Mouse (Mus musculus) liver, embryonic 14.5 days (tissue): ENCODE results near the gene Rcor1. TPM values are rescaled to one million over a fixed set of nuclear protein-coding genes. Genes with fewer than 3 reads are reported as not detected.

Source experiments
- ATAC-seq: fragments of 200-750 bp; cut with Nextera tagmentation; 2 replicates; pipeline ENCODE4 v1.8.0; 2017; ENCODE audit warnings: moderate number of reproducible peaks, mild to moderate bottlenecking, moderate library complexity; ENCODE audit not compliant: insufficient read depth
- DNase-seq, 3 experiments: peaks; one replicate each; pipeline ENCODE4 v3.0.0-alpha.2; 2012 to 2013; ENCODE audit warnings: low read depth in 3 of 3, low spot score in 3 of 3
- H3K27ac ChIP-seq: fragments of 300-500 bp; sonication (generic); 2 replicates; pipeline ENCODE4 v1.5.1; 2014; ENCODE audit warnings: moderate library complexity, mild to moderate bottlenecking, control low read depth, inconsistent platforms
- H3K27me3 ChIP-seq: fragments of 300-500 bp; sonication (generic); 2 replicates; pipeline ENCODE4 v1.6.1; 2014; ENCODE audit warnings: mild to moderate bottlenecking, low read length, moderate library complexity; ENCODE audit not compliant: control insufficient read depth, insufficient read depth
- H3K36me3 ChIP-seq: fragments of 300-500 bp; sonication (generic); replicated peaks from 2 replicates; pipeline ENCODE4 v1.6.1; 2014; ENCODE audit warnings: low read depth; ENCODE audit not compliant: control insufficient read depth, insufficient read depth
- H3K4me1 ChIP-seq, 2 experiments: fragments of 200-500 bp in 1 of 2; fragments of 300-500 bp in 1 of 2; sonication (generic) in 1 of 2; replicated peaks; 2 replicates each; pipeline ENCODE4 v1.6.1; 2012 to 2014; ENCODE audit warnings: antibody characterized with exemption in 1 of 2, inconsistent platforms in 1 of 2, low read length in 1 of 2; ENCODE audit not compliant: control insufficient read depth in 2 of 2, insufficient read depth in 2 of 2
- H3K4me2 ChIP-seq: fragments of 300-500 bp; sonication (generic); 2 replicates; pipeline ENCODE4 v1.6.1; 2014; ENCODE audit warnings: low read depth, mild to moderate bottlenecking, control low read depth, moderate library complexity
- H3K4me3 ChIP-seq, 2 experiments: fragments of 200-500 bp in 1 of 2; fragments of 300-500 bp in 1 of 2; sonication (generic) in 1 of 2; 2 replicates each; pipeline ENCODE4 v1.5.1; 2012 to 2014; ENCODE audit warnings: low read depth in 2 of 2, low read length in 2 of 2, mild to moderate bottlenecking in 2 of 2, control low read depth in 1 of 2, inconsistent platforms in 1 of 2, moderate library complexity in 1 of 2; ENCODE audit not compliant: insufficient read depth in 1 of 2
- H3K9ac ChIP-seq: fragments of 300-500 bp; sonication (generic); replicated peaks from 2 replicates; pipeline ENCODE4 v1.6.1; 2014; ENCODE audit warnings: mild to moderate bottlenecking, control low read depth, moderate library complexity
- H3K9me3 ChIP-seq: fragments of 300-500 bp; sonication (generic); 2 replicates; pipeline ENCODE4 v1.6.1; 2016; ENCODE audit warnings: low read length, mixed read lengths; ENCODE audit not compliant: control insufficient read depth
- CTCF ChIP-seq: IDR thresholded peaks from 2 replicates; pipeline ENCODE4 v1.5.1; 2016; ENCODE audit warnings: antibody characterized with exemption, low read depth, control low read depth
- EP300 ChIP-seq: IDR thresholded peaks from 2 replicates; pipeline ENCODE4 v1.6.1; 2016; ENCODE audit warnings: antibody characterized with exemption, low read depth
- WGBS: fragments of 180-500 bp; shearing (Covaris S2); extraction: QIAGEN DNeasy Blood & Tissue Kit; methylation state at CpG from one replicate; pipeline ENCODE4 v1.1.7; 2014; ENCODE audit not compliant: insufficient replicate concordance; 5-methylcytosine and 5-hydroxymethylcytosine counted together
- polyA plus RNA-seq, 2 experiments: library from polyadenylated mRNA; depleted of rRNA in 1 of 2; stranded (reverse) in 1 of 2; unstranded in 1 of 2; fragments of >200 nt; fragmentation: Nextera tagmentation in 1 of 2; extraction: Ambion mirVana in 1 of 2; gene quantifications; 2 replicates each; pipeline versions ENCODE4 v1.2.1 to v1.2.3; 2012 to 2014

Rcor1 gene
- polyA plus RNA-seq, 2 experiments, result 5.8 to 9.1 TPM

DNA sequence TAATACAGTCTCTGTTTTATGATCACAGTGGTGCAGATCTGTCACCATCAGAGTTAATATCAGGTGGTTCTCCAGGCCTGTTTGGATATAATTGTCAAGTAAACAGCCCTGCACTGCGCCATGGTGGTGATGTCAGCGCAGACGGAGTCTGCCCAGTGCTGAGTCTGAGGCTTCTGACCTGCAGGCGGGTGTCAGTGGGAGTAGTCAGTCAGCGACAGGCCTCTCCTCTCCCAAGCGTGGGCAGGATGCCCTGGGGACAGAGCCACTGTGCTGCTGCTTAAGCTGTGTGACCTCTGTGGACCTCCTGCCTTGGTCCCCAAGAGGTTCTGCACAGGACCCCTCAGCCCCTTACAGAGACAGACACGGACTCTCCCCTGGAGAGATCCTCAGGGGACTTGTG is 50.0 kb downstream of the Rcor1 start:
- H3K27me3 ChIP-seq, result no peaks in the 10 kb centered on the region
- WGBS, result 81% methylated on average over 7 of the region's 7 CpGs
- H3K36me3 ChIP-seq, result peaks cover 2% of the 10 kb centered on the region
- TF ChIP-seq CTCF (no peak), EP300 (no peak)
- H3K4me1 ChIP-seq, result peaks cover 4 to 9% of the 10 kb centered on the region in 2 experiments; a peak in 2 of 4 replicates
- H3K9me3 ChIP-seq, result no peaks in the 10 kb centered on the region
- H3K4me3 ChIP-seq, result no peak overlapping the region
- H3K9ac ChIP-seq, result no peak overlapping the region
- no peak overlapping the region for H3K27ac ChIP-seq
- ATAC-seq (no peak), DNase-seq (no peak)
- no peak overlapping the region for H3K4me2 ChIP-seq

- H3K36me3 ChIP-seq, result peaks cover 5% of the 10 kb centered on the region
- DNase-seq (no peak), ATAC-seq (no peak)
- H3K27me3 ChIP-seq, result no peaks in the 10 kb centered on the region
- H3K27ac ChIP-seq, result no peak overlapping the region
- peaks cover 4 to 10% of the 10 kb centered on the region in 2 experiments; a peak in 2 of 4 replicates for H3K4me1 ChIP-seq
- H3K4me2 ChIP-seq, result no peak overlapping the region
- H3K9me3 ChIP-seq, result no peaks in the 10 kb centered on the region
- H3K4me3 ChIP-seq, result no peak overlapping the region
- H3K9ac ChIP-seq, result no peak overlapping the region
- TF ChIP-seq CTCF (no peak), EP300 (no peak)
These were observed 51.6 kb downstream of the Rcor1 start for GRCm38 (mm10) chr12:111090801-111091200.

DNA sequence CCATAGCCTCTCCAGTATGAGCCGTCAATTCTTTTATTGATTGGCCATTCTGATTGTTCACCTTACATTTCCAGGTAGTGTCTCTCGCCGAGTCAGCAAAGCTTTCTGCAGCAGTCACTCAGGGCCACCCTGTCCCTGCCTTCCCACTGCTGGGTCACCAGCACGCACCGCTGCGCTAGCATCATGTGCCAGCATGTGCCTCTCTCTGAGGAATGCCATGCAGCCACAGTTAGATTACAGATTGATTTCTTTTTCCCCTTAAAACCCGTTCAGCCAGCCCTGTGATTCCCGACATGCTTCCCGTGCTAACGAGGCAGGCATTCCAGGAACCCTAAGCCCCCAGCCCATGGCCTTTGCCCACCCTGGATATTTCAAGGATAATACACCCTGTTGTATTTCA is 52.8 kb downstream of the Rcor1 start:
- Histone ChIP-seq H3K36me3 (peaks cover 5% of the 10 kb centered on the region), H3K9ac (no peak overlapping the region), H3K27me3 (no peaks in the 10 kb centered on the region), H3K9me3 (no peaks in the 10 kb centered on the region), H3K4me2 (no peak overlapping the region), H3K4me3 (no peak overlapping the region), H3K4me1 (peaks cover 4 to 10% of the 10 kb centered on the region in 2 experiments; a peak in 2 of 4 replicates), H3K27ac (no peak overlapping the region)
- ATAC-seq, result no peak
- no peak for DNase-seq
- WGBS, result 91% methylated on average over 10 of the region's 10 CpGs
- no peak for TF ChIP-seq EP300
- no peak for TF ChIP-seq CTCF

DNA sequence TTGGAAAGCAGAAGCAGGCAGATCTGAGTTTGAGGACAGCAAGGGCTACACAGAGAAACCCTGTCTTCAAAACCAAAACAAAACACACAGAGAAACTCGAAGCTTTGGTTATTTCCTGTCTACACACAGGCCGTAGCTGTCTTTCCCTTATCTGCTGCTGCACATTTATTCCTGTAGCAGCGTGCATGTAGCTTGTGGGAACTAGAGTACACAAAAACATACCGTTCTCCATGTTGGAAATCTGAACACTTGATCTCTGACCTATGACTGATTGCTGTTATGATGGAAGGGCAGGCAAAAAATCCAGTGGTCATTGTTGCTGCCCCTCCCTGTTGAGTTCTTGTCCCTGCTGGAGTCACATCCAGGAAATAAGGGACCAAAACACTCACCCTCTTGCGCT is 54.9 kb downstream of the Rcor1 start:
- no peaks in the 10 kb centered on the region for H3K9me3 ChIP-seq
- H3K36me3 ChIP-seq, result peaks cover 5% of the 10 kb centered on the region
- DNase-seq, result peak; percentile 17 to 32 (median 27)

DNA sequence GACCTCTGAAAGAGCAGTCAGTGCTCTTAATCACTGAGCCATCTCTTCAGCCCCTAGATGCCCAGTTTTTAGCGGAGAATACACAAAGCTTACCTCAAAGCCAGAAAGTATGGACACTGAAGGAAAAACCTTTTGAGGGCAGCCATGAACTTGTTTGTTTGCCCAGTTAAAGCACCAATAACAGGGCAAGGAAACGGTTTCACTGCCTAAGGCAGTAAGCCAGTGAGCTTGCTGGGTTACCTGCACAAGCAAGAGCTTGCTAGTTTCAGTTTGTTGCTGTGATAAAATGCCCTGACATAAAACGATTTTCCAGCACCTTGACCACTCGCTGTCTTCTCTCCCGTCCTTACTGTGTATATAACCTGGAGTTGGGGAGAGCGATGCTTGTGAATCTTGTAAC is 55.9 kb downstream of the Rcor1 start:
- no peak overlapping the region for H3K27ac ChIP-seq
- peaks cover 5% of the 10 kb centered on the region for H3K36me3 ChIP-seq
- H3K9me3 ChIP-seq, result no peaks in the 10 kb centered on the region
- peaks cover 4 to 10% of the 10 kb centered on the region in 2 experiments; a peak in 2 of 4 replicates for H3K4me1 ChIP-seq
- no peak for DNase-seq
- H3K4me3 ChIP-seq, result no peak overlapping the region
- no peak overlapping the region for H3K4me2 ChIP-seq
- H3K9ac ChIP-seq, result no peak overlapping the region
- H3K27me3 ChIP-seq, result no peaks in the 10 kb centered on the region
- no peak for TF ChIP-seq CTCF
- TF ChIP-seq EP300, result no peak
- ATAC-seq, result no peak
- 80% methylated on average over 6 of the region's 6 CpGs for WGBS

More for the DNA sequence above, 54.9 kb downstream of the Rcor1 start:
- TF ChIP-seq CTCF (no peak), EP300 (peak; percentile 51; the same call in 1 of the 2 replicates)
- Histone ChIP-seq H3K4me1 (peaks cover 4 to 10% of the 10 kb centered on the region in 2 experiments; a peak in 2 of 4 replicates), H3K27ac (no peak overlapping the region), H3K9ac (no peak overlapping the region), H3K4me2 (no peak overlapping the region), H3K4me3 (no peak overlapping the region), H3K27me3 (no peaks in the 10 kb centered on the region)
- ATAC-seq, result peak; percentile 70; the same call in 1 of the 2 replicates
- 25% methylated on average over 5 of the region's 5 CpGs for WGBS
